Mouse (Mus musculus) small intestine, adult 2 months (tissue): ENCODE data around the gene Pde4dip. TPM values are rescaled to one million over a fixed set of nuclear protein-coding genes. Genes with fewer than 3 reads are reported as not detected.
A peak's percentile ranks its signal among the peaks of the same experiment; 100 is the strongest.

Experiments
- H3K27ac ChIP-seq: fragments of 200-500 bp; 2 replicates; pipeline ENCODE4 v1.5.1; 2012; ENCODE audit warnings: low read depth, low read length, control low read depth, inconsistent platforms; ENCODE audit not compliant: insufficient read depth
- H3K27me3 ChIP-seq: fragments of 200-500 bp; 2 replicates; pipeline ENCODE4 v1.6.1; 2012; ENCODE audit warnings: mild to moderate bottlenecking, moderate library complexity, low read length, inconsistent platforms; ENCODE audit not compliant: control insufficient read depth, insufficient read depth
- H3K36me3 ChIP-seq: fragments of 200-500 bp; 2 replicates; pipeline ENCODE4 v1.6.1; 2012; ENCODE audit warnings: mild to moderate bottlenecking, low read length, control low read depth, inconsistent platforms; ENCODE audit not compliant: control insufficient read depth, insufficient read depth
- H3K4me1 ChIP-seq: fragments of 200-500 bp; 2 replicates; pipeline ENCODE4 v1.6.1; 2012; ENCODE audit warnings: low read length, inconsistent platforms, mixed read lengths; ENCODE audit not compliant: control insufficient read depth, insufficient read depth, insufficient read length
- H3K4me3 ChIP-seq: fragments of 200-500 bp; 2 replicates; pipeline ENCODE4 v1.5.1; 2012; ENCODE audit warnings: low read depth, mild to moderate bottlenecking, control low read depth, inconsistent platforms, low read length, moderate library complexity
- CTCF ChIP-seq: fragments of 200-500 bp; IDR thresholded peaks from 2 replicates; pipeline ENCODE4 v1.5.1; 2012; ENCODE audit warnings: low read depth, mild to moderate bottlenecking, control low read depth, inconsistent platforms, low read length, moderate library complexity, mixed read lengths; ENCODE audit not compliant: insufficient replicate concordance, insufficient read length; ENCODE audit errors: extremely low read depth
- POLR2A ChIP-seq: fragments of 200-500 bp; IDR thresholded peaks from 2 replicates; pipeline ENCODE4 v1.6.1; 2012; ENCODE audit warnings: low read depth, mild to moderate bottlenecking, control low read depth, inconsistent platforms, low read length, moderate library complexity
- WGBS: fragments of 180-500 bp; shearing (Covaris S2); methylation state at CpG from one replicate; pipeline ENCODE4 v1.1.7; 2018; 5-methylcytosine and 5-hydroxymethylcytosine counted together
- polyA plus RNA-seq: library from polyadenylated mRNA; depleted of rRNA; stranded (reverse); fragments of >200 nt; gene quantifications from 2 replicates; pipeline ENCODE4 v1.2.3, GENCODE M21; 2012

The Pde4dip gene
- polyA plus RNA-seq, 1 experiment: 12.2 TPM

DNA sequence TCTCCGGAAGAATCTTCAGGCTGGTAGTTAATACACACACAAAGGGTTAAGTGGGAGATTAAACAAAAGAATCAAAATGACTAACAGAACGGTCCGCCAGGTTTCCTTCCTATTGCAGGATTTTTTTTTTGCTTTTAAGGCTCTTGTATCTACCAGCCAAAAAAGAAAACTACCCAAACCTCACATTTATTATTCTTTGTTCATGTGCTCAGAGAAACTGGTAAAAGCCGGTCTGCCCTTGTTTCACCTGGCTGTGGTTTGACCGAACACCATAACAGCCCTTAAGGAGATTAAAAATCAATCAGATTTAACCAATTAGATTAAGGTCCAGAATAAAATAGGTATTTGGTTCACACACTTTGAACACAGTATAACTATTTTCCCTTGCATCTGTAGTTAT lies 124.4 kb downstream of the Pde4dip start:
- no peaks in the 10 kb centered on the region for H3K27me3 ChIP-seq
- WGBS: 19% methylated on average over 5 of the region's 5 CpGs
- peaks cover 9% of the 10 kb centered on the region; the same call in 1 of the 2 replicates for H3K4me1 ChIP-seq
- peak overlapping the region; percentile 81 for H3K27ac ChIP-seq
- no peak overlapping the region for H3K4me3 ChIP-seq
- no peak for TF ChIP-seq CTCF
- H3K36me3 ChIP-seq: peaks cover 7% of the 10 kb centered on the region; the same call in 1 of the 2 replicates

DNA sequence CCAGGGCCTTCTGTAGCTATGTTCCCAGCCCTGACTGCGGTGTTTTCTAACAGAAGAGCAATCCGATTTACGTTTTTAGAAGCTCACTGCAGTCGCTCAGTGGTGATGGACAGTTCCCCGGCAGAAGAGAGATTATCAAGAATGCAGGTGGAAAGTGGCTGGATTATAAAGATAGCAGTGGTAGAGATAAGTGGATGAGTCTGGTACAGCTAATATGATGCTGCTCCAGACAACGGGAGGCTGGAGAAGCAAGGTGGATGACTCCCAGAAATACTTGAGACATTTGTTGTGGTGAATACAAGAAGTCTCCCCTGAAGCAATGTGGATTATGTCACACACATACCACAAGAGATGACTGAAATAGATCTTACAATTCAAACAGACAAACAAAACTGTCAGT lies 126.6 kb downstream of the Pde4dip start:
- TF ChIP-seq CTCF (no peak), POLR2A (no peak)
- 62% methylated on average over 6 of the region's 6 CpGs for WGBS
- H3K36me3 ChIP-seq: peaks cover 20% of the 10 kb centered on the region
- H3K4me3 ChIP-seq: no peak overlapping the region
- H3K27me3 ChIP-seq: no peaks in the 10 kb centered on the region
- H3K4me1 ChIP-seq: peaks cover 13% of the 10 kb centered on the region; the same call in 1 of the 2 replicates
- no peak overlapping the region for H3K27ac ChIP-seq

DNA sequence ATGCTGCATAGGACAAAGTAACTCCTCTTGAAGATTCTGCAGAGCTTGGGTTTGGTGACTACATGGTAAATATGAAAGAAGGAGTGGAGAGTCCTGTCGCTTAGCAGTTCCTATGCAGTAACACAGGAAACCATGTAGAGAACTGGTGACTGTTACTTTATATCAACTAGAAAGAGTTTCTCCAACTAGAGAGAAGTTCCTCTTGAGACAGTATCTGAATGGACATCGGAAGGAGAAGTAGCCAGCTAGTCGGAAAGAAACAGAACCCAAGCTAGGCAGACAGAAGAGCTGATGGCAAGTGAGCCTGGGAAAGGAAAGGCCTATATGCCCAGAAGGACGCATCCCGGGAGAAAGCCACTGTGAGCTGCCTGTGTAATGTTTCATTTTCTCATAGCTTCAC lies 127.3 kb downstream of the Pde4dip start:
- no peak overlapping the region for H3K27ac ChIP-seq
- peaks cover 18% of the 10 kb centered on the region; the same call in 1 of the 2 replicates for H3K4me1 ChIP-seq
- WGBS: 90% methylated on average over 5 of the region's 5 CpGs
- TF ChIP-seq POLR2A: no peak
- no peak for TF ChIP-seq CTCF
- H3K4me3 ChIP-seq: no peak overlapping the region
- peaks cover 25% of the 10 kb centered on the region for H3K36me3 ChIP-seq
- H3K27me3 ChIP-seq: no peaks in the 10 kb centered on the region

DNA sequence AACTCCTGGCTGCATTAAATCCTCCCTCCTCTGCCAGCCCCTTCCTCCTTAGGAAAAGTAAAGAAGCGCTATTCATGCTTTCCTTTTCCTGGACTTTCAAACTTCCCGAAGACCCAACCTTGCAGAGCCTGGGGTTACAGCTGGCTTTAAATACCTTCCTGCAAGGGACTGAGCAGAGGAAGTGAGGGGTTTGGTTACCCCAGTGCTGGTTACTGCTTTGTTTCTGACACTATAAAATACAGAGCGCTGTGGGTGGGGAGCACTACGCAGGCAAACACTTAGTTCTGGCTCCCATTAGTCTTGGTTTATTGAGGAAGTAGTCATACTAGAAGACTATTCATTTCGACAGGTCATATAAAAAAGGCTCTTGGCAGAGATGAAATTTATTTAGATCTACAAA lies 128.7 kb downstream of the Pde4dip start:
- Histone ChIP-seq H3K36me3 (peaks cover 35% of the 10 kb centered on the region), H3K4me3 (no peak overlapping the region), H3K4me1 (peaks cover 18% of the 10 kb centered on the region; the same call in 1 of the 2 replicates), H3K27me3 (no peaks in the 10 kb centered on the region), H3K27ac (no peak overlapping the region)
- 29% methylated on average over 5 of the region's 5 CpGs for WGBS
- TF ChIP-seq CTCF (no peak), POLR2A (no peak)

DNA sequence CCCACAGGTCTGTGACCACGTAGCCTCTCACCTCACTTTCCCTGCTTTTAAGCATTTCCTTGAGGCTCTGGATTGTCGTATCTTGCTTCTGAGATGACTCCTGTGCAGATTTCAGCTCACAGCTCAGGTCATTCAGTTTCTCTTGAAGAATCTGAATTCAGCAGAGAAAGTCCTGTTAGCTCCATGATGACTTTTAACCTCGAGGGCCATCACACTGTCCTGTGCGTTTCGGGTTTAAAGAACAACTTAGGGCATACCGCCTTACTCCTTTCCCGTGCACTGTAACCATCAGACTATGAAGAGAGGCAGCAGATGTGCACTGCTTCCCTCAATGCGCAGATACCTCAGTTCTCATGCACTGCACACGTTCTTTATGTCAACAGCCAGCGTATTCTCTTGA lies 131.0 kb downstream of the Pde4dip start:
- WGBS: 92% methylated on average over 10 of the region's 10 CpGs
- peaks cover 52% of the 10 kb centered on the region for H3K36me3 ChIP-seq
- peak overlapping the region; percentile 83 for H3K27ac ChIP-seq
- H3K27me3 ChIP-seq: no peaks in the 10 kb centered on the region
- H3K4me1 ChIP-seq: peaks cover 14% of the 10 kb centered on the region; the same call in 1 of the 2 replicates
- no peak overlapping the region for H3K4me3 ChIP-seq
- TF ChIP-seq POLR2A (no peak), CTCF (no peak)

DNA sequence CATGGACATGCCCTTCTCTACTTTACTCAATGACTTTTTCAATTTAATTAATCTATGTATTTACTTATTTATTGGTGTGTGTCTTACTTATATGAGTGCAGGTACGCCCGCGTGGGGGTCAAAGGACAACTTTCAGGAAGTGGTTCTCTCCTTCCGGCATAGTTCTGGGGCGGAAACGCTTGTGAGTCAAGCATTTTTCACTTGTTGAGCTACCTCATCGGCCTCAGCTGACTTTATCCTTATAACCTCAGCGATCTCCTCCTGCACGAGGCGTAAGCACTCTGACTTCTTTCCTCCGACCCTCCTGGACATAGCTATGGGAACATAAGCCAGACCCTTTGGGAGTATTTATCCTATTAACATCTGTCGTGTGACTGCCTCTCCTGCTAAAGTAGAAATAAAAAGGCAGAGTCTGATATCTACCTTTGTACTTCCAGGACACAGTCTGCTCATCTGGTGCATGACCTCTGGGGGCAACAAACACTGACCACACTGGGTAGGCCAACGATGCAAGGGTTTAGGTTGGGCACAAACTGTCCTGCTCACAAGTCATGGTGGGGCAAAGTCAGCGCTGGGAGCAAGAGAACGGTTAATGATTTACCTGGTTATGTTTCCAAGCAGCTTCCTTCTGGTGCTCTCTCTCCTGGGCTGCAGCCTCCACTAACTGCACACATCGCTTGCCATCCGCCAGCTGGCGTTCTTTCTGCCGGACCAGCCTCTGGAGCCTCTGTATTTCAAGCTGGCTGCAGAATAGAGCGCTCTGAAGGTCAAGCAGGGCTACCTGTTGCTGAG lies 132.0 kb downstream of the Pde4dip start:
- Histone ChIP-seq H3K4me1 (peaks cover 9% of the 10 kb centered on the region; the same call in 1 of the 2 replicates), H3K27me3 (no peaks in the 10 kb centered on the region), H3K4me3 (peak overlapping the region; percentile 11; the same call in 1 of the 2 replicates), H3K36me3 (peaks cover 58% of the 10 kb centered on the region), H3K27ac (peak overlapping the region; percentile 99)
- 33% methylated on average over 20 of the region's 20 CpGs for WGBS
- no peak for TF ChIP-seq CTCF
- TF ChIP-seq POLR2A: 0 out of 2 replicates have a peak, but pooled peaks have one; percentile 38

DNA sequence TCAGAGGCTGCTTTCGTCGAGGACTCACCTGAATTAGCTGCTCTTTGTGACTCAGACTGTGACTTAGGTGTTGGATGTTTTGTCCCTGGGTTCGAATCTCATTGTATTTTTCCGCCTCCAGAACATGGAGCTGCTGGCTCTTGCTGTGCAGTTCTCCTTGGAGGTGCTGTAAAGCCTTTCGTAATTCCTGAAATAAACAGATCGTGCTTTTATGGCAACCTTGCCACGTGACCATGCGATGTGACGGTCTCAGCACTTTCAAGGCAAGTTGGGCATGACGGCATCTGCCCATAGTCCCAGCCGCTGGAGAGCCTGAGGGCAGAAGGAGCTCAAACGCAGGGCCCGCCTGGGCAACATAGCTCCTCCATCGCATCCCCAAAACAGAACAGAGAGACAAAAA lies 133.1 kb downstream of the Pde4dip start:
- H3K36me3 ChIP-seq: peaks cover 64% of the 10 kb centered on the region
- no peak overlapping the region for H3K4me3 ChIP-seq
- H3K4me1 ChIP-seq: peaks cover 9% of the 10 kb centered on the region; the same call in 1 of the 2 replicates
- no peak for TF ChIP-seq CTCF
- no peak for TF ChIP-seq POLR2A
- H3K27me3 ChIP-seq: no peaks in the 10 kb centered on the region
- WGBS: 96% methylated on average over 14 of the region's 14 CpGs
- no peak overlapping the region for H3K27ac ChIP-seq
